28 mouse cellular contexts compared by ENCODE assay signal in genomic region chr2:20583562-20584153, GRCm38 (mm10).
A peak's percentile ranks its signal among the peaks of the same experiment; 100 is the strongest.
DNase-seq lines count a peak whose midpoint lies in the region; ATAC-seq and TF ChIP-seq lines count a peak whose summit lies in the region.
"Had no signal": no experiment of that assay in that cellular context is flagged by ENCODE, and none has a peak within 500 bp of the region (broad histone marks: within the 10 kb centered on the region; RNA-seq: fewer than 3 reads in every experiment).

No protein-coding gene starts in this region.

- 79% methylated on average over 6 of the region's 6 CpGs for WGBS in liver, embryonic 11.5 days
- 71% methylated on average over 6 of the region's 6 CpGs for WGBS in liver, embryonic 13.5 days (ENCODE audit: insufficient replicate concordance)

- TF ChIP-seq POLR2A in cortical plate, adult 2 months (IDR thresholded peaks at IDR 0.05; ENCODE audit: extremely low read depth, insufficient read depth, low read length): no peak

- H3K4me2 ChIP-seq in liver, embryonic 11.5 days: no peak overlapping the region
- H3K4me2 ChIP-seq in liver, embryonic 13.5 days: no peak overlapping the region
- H3K4me2 ChIP-seq: hindbrain, embryonic 12.5 days; limb, embryonic 12.5 days; liver, embryonic 15.5 days; lung, embryonic 15.5 days; midbrain, embryonic 12.5 days; neural tube, embryonic 12.5 days had no signal

- H3K4me1 ChIP-seq in liver, embryonic 11.5 days (replicated peaks; ENCODE audit: control insufficient read depth, insufficient read depth, low read length): no peaks in the 10 kb centered on the region
- H3K4me1 ChIP-seq in ES-E14 (ENCODE audit: control insufficient read depth in 2 of 2, insufficient read depth in 2 of 2, low read length in 2 of 2, poor library complexity in 1 of 2): no peaks in the 10 kb centered on the region; a peak in 1 of 4 replicates
- no peaks in the 10 kb centered on the region for H3K4me1 ChIP-seq in cortical plate, adult 2 months (ENCODE audit: control insufficient read depth, insufficient read depth, low read length)
- 0 out of 2 replicates have a peak, but pooled peaks cover 5% of the 10 kb centered on the region for H3K4me1 ChIP-seq in liver, embryonic 13.5 days (replicated peaks)
- H3K4me1 ChIP-seq: hindbrain, embryonic 12.5 days; limb, embryonic 12.5 days; liver, embryonic 15.5 days; lung, embryonic 15.5 days; midbrain, embryonic 12.5 days; neural tube, embryonic 12.5 days had no signal

- no peak overlapping the region for H3K9ac ChIP-seq in liver, embryonic 11.5 days (ENCODE audit: low read depth, low read length)
- H3K9ac ChIP-seq in ES-E14 (ENCODE audit: insufficient read depth, low read depth, low read length, poor library complexity, severe bottlenecking): no peak overlapping the region
- no peak overlapping the region for H3K9ac ChIP-seq in liver, embryonic 13.5 days
- H3K9ac ChIP-seq: hindbrain, embryonic 12.5 days; limb, embryonic 12.5 days; liver, embryonic 15.5 days; lung, embryonic 15.5 days; midbrain, embryonic 12.5 days; neural tube, embryonic 12.5 days had no signal

- no peak for ATAC-seq in liver, embryonic 11.5 days (replicated peaks; ENCODE audit: low FRiP score)
- ATAC-seq in liver, embryonic 13.5 days (ENCODE audit: low read depth): peak; percentile 50; the same call in 1 of the 2 replicates
- ATAC-seq: forebrain, embryonic 14.5 days; hindbrain, postnatal 0 days had no signal

- H3K36me3 ChIP-seq in liver, embryonic 11.5 days (ENCODE audit: control insufficient read depth, insufficient read depth, low read length): no peaks in the 10 kb centered on the region
- H3K36me3 ChIP-seq in ES-E14 (ENCODE audit: control insufficient read depth, insufficient read depth, low read length, poor library complexity, severe bottlenecking): peaks cover 10% of the 10 kb centered on the region
- no peaks in the 10 kb centered on the region for H3K36me3 ChIP-seq in liver, embryonic 13.5 days
- H3K36me3 ChIP-seq: hindbrain, embryonic 12.5 days; limb, embryonic 12.5 days; liver, embryonic 15.5 days; lung, embryonic 15.5 days; midbrain, embryonic 12.5 days; neural tube, embryonic 12.5 days had no signal

- no peaks in the 10 kb centered on the region for H3K9me3 ChIP-seq in liver, embryonic 11.5 days (ENCODE audit: control insufficient read depth, low read length)
- H3K9me3 ChIP-seq in ES-E14 (ENCODE audit: control insufficient read depth, insufficient read depth, low read depth, low read length): peaks cover 4% of the 10 kb centered on the region; the same call in 1 of the 2 replicates
- H3K9me3 ChIP-seq in liver, embryonic 13.5 days (replicated peaks): no peaks in the 10 kb centered on the region
- H3K9me3 ChIP-seq: hindbrain, embryonic 12.5 days; limb, embryonic 12.5 days; liver, embryonic 15.5 days; lung, embryonic 15.5 days; midbrain, embryonic 12.5 days had no signal

- in situ Hi-C loops in ES-E14 (cut with MboI; ENCODE audit: low sequenced_read_pairs in 2 of 2, unreplicated experiment in 2 of 2): no loop called here

- DNase-seq in liver: peak; percentile 6
- no peak for DNase-seq in liver, embryonic 11.5 days (ENCODE audit: low spot score)
- DNase-seq in ES-E14 (ENCODE audit: low read depth, low spot score): no peak
- peak; percentile 4 for DNase-seq in liver, embryonic 13.5 days
- DNase-seq in adrenal gland, postnatal 10 days: no peak
- DNase-seq in cerebellum, adult 11-12 months: no peak
- DNase-seq in ovary, postnatal 36 days (ENCODE audit: low spot score): no peak
- DNase-seq: adrenal gland, adult 8-10 months; cerebellum, adult 18-20 months; cerebellum, postnatal 10 days; gastrocnemius, postnatal 36 days; heart, adult 2 months; kidney, adult 11 months; kidney, postnatal 14 days; layer of hippocampus, adult 9-11 months; lung, postnatal 36 days; right cerebral cortex, postnatal 4 days; thymus, postnatal 4 days had no signal

- H3K27ac ChIP-seq in liver, embryonic 11.5 days (ENCODE audit: low read depth, low read length): no peak overlapping the region
- peak overlapping the region; percentile 95 for H3K27ac ChIP-seq in ES-E14 (ENCODE audit: insufficient read depth, low read depth, low read length, poor library complexity, severe bottlenecking)
- H3K27ac ChIP-seq in cortical plate, adult 2 months (ENCODE audit: insufficient read depth, low read length): peak overlapping the region; percentile 6; the same call in 1 of the 2 replicates
- H3K27ac ChIP-seq in liver, embryonic 13.5 days: no peak overlapping the region
- H3K27ac ChIP-seq: heart, adult 2 months; hindbrain, embryonic 12.5 days; hindbrain, postnatal 0 days; limb, embryonic 12.5 days; liver, embryonic 15.5 days; lung, embryonic 15.5 days; midbrain, embryonic 12.5 days; neural tube, embryonic 12.5 days had no signal

- no peak overlapping the region for H3K4me3 ChIP-seq in liver, embryonic 11.5 days (ENCODE audit: low read depth, low read length)
- H3K4me3 ChIP-seq in ES-E14 (ENCODE audit: insufficient read depth in 1 of 2, low read depth in 1 of 2, low read length in 2 of 2, poor library complexity in 1 of 2, severe bottlenecking in 1 of 2): no peak overlapping the region
- no peak overlapping the region for H3K4me3 ChIP-seq in cortical plate, adult 2 months (ENCODE audit: insufficient read depth, low read length)
- H3K4me3 ChIP-seq in liver, embryonic 13.5 days (replicated peaks): no peak overlapping the region
- H3K4me3 ChIP-seq: heart, adult 2 months; hindbrain, embryonic 12.5 days; limb, embryonic 12.5 days; liver, embryonic 15.5 days; lung, embryonic 15.5 days; midbrain, embryonic 12.5 days; myocyte; neural tube, embryonic 12.5 days had no signal

- no peaks in the 10 kb centered on the region for H3K27me3 ChIP-seq in liver, embryonic 11.5 days (replicated peaks; ENCODE audit: control insufficient read depth, insufficient read depth, low read length)
- H3K27me3 ChIP-seq in liver, embryonic 13.5 days: no peaks in the 10 kb centered on the region
- H3K27me3 ChIP-seq: hindbrain, embryonic 12.5 days; limb, embryonic 12.5 days; liver, embryonic 15.5 days; lung, embryonic 15.5 days; midbrain, embryonic 12.5 days; neural tube, embryonic 12.5 days had no signal

- TF ChIP-seq CTCF in cortical plate, adult 2 months (IDR thresholded peaks at IDR 0.05; ENCODE audit: extremely low read depth, insufficient read depth, low read length): no peak

TF ChIP-seq in ES-E14, 5 proteins besides CTCF, POLR2A, EP300 and RAD21:
- 0 out of 2 replicates have a peak, but pooled peaks have one; percentile 23 for TF ChIP-seq CHD2 (IDR thresholded peaks at IDR 0.05; ENCODE audit: low read depth, low read length)
- TF ChIP-seq ZC3H11A (IDR thresholded peaks at IDR 0.05; ENCODE audit: borderline replicate concordance, low read depth, low read length): no peak; the same call in 1 of the 2 replicates
- TF ChIP-seq MAFK (IDR thresholded peaks at IDR 0.05; ENCODE audit: insufficient read depth, low read depth, low read length): peak; percentile 100

Comparison
In these comparisons a context has a peak if more than half of its experiments do, and no peak if none do; other contexts are left out.
1. DNase-seq: peak in liver (single experiment) and liver, embryonic 13.5 days (single experiment); none in liver, embryonic 11.5 days (single experiment), ES-E14 (single experiment), adrenal gland, postnatal 10 days (single experiment), cerebellum, adult 11-12 months (single experiment) and ovary, postnatal 36 days (single experiment).
2. H3K27ac ChIP-seq: peak in ES-E14 (single experiment) and cortical plate, adult 2 months (single experiment); none in liver, embryonic 11.5 days (single experiment) and liver, embryonic 13.5 days (single experiment).